32 mouse cellular contexts compared by ENCODE assay signal in genomic region chr2:30842615-30843014, GRCm38 (mm10). TPM values are rescaled to one million over a fixed set of nuclear protein-coding genes. Genes with fewer than 3 reads are reported as not detected.
A peak's percentile ranks its signal among the peaks of the same experiment; 100 is the strongest.
DNase-seq lines count a peak whose midpoint lies in the region; ATAC-seq and TF ChIP-seq lines count a peak whose summit lies in the region.
"Had no signal": no experiment of that assay in that cellular context is flagged by ENCODE, and none has a peak within 500 bp of the region (broad histone marks: within the 10 kb centered on the region; RNA-seq: fewer than 3 reads in every experiment).

No protein-coding gene starts in this region.

- H3K9me3 ChIP-seq in forebrain, embryonic 10.5 days: no peaks in the 10 kb centered on the region
- no peaks in the 10 kb centered on the region for H3K9me3 ChIP-seq in forebrain, postnatal 0 days (ENCODE audit: low read length)
- H3K9me3 ChIP-seq in heart, embryonic 14.5 days (ENCODE audit: control insufficient read depth, low read length): no peaks in the 10 kb centered on the region
- no peaks in the 10 kb centered on the region for H3K9me3 ChIP-seq in hindbrain, embryonic 13.5 days
- H3K9me3 ChIP-seq in hindbrain, postnatal 0 days (ENCODE audit: low read length): no peaks in the 10 kb centered on the region
- H3K9me3 ChIP-seq: forebrain, embryonic 15.5 days; intestine, embryonic 15.5 days; midbrain, embryonic 13.5 days had no signal

- no peak for TF ChIP-seq CTCF in forebrain, postnatal 0 days (IDR thresholded peaks at IDR 0.05; ENCODE audit: low read depth)
- no peak for TF ChIP-seq CTCF in hindbrain, postnatal 0 days (IDR thresholded peaks at IDR 0.05; ENCODE audit: low read depth)

- H3K27me3 ChIP-seq in forebrain, embryonic 10.5 days (ENCODE audit: poor library complexity, severe bottlenecking): peaks cover 50% of the 10 kb centered on the region
- peaks cover 24% of the 10 kb centered on the region for H3K27me3 ChIP-seq in forebrain, postnatal 0 days (ENCODE audit: insufficient read depth, low read length)
- peaks cover 7% of the 10 kb centered on the region; the same call in 1 of the 2 replicates for H3K27me3 ChIP-seq in heart, embryonic 14.5 days (ENCODE audit: control insufficient read depth, insufficient read depth, low read length)
- H3K27me3 ChIP-seq in hindbrain, embryonic 13.5 days: peaks cover 54% of the 10 kb centered on the region
- peaks cover 15% of the 10 kb centered on the region for H3K27me3 ChIP-seq in hindbrain, postnatal 0 days (ENCODE audit: insufficient read depth, low read length)

- no peaks in the 10 kb centered on the region for H3K36me3 ChIP-seq in forebrain, embryonic 10.5 days (replicated peaks)
- H3K36me3 ChIP-seq in forebrain, postnatal 0 days (ENCODE audit: insufficient read depth): no peaks in the 10 kb centered on the region
- H3K36me3 ChIP-seq in heart, embryonic 14.5 days (ENCODE audit: control insufficient read depth, insufficient read depth, low read length): no peaks in the 10 kb centered on the region
- H3K36me3 ChIP-seq in hindbrain, embryonic 13.5 days: no peaks in the 10 kb centered on the region
- no peaks in the 10 kb centered on the region for H3K36me3 ChIP-seq in hindbrain, postnatal 0 days (ENCODE audit: insufficient read depth, low read length)
- H3K36me3 ChIP-seq: forebrain, embryonic 15.5 days; intestine, embryonic 15.5 days; midbrain, embryonic 13.5 days had no signal

- H3K9ac ChIP-seq in forebrain, postnatal 0 days: no peak overlapping the region
- peak overlapping the region; percentile 58 for H3K9ac ChIP-seq in heart, embryonic 14.5 days (ENCODE audit: low read length)
- H3K9ac ChIP-seq in hindbrain, embryonic 13.5 days: peak overlapping the region; percentile 13; the same call in 1 of the 2 replicates
- no peak overlapping the region for H3K9ac ChIP-seq in hindbrain, postnatal 0 days (replicated peaks; ENCODE audit: low read length)
- H3K9ac ChIP-seq: forebrain, embryonic 15.5 days; intestine, embryonic 15.5 days; liver, embryonic 14.5 days; midbrain, embryonic 13.5 days had no signal

- 63% methylated on average over 10 of the region's 10 CpGs for WGBS in forebrain, embryonic 10.5 days
- WGBS in forebrain, postnatal 0 days: 56% methylated on average over 10 of the region's 10 CpGs
- 8% methylated on average over 10 of the region's 10 CpGs for WGBS in heart, embryonic 14.5 days
- 64% methylated on average over 10 of the region's 10 CpGs for WGBS in hindbrain, embryonic 13.5 days
- 62% methylated on average over 10 of the region's 10 CpGs for WGBS in hindbrain, postnatal 0 days

- H3K4me1 ChIP-seq in forebrain, embryonic 10.5 days: peaks cover 30% of the 10 kb centered on the region
- H3K4me1 ChIP-seq in forebrain, postnatal 0 days (ENCODE audit: insufficient read depth): no peaks in the 10 kb centered on the region
- H3K4me1 ChIP-seq in heart, embryonic 14.5 days (ENCODE audit: control insufficient read depth in 2 of 2, insufficient read depth in 2 of 2, low read length in 2 of 2): peaks cover 28 to 34% of the 10 kb centered on the region in 2 experiments
- H3K4me1 ChIP-seq in hindbrain, embryonic 13.5 days (replicated peaks): peaks cover 16% of the 10 kb centered on the region
- 0 out of 2 replicates have a peak, but pooled peaks cover 2% of the 10 kb centered on the region for H3K4me1 ChIP-seq in hindbrain, postnatal 0 days (ENCODE audit: insufficient read depth, low read length)

- no peak for DNase-seq in forebrain, embryonic 10.5 days (ENCODE audit: extremely low spot score, low spot score)
- no peak for DNase-seq in forebrain, postnatal 0 days
- no peak for DNase-seq in heart, postnatal 14 days
- no peak for DNase-seq in hindbrain, postnatal 0 days (ENCODE audit: low spot score)
- peak; percentile 47 for DNase-seq in yolk sac, embryonic 10.5 days (ENCODE audit: low spot score)
- DNase-seq in adrenal gland, postnatal 10 days: no peak
- DNase-seq: adrenal gland, postnatal 14 days; cerebellum, adult 11-12 months; cerebellum, adult 9-11 months; embryo, embryonic 11 days; gastrocnemius, adult 2 months; gastrocnemius, postnatal 36 days; heart, postnatal 10 days; kidney, adult 2 months; kidney, postnatal 36 days; liver; lung, adult 2 months; lung, postnatal 10 days; retina, postnatal 1 day; right cerebral cortex, postnatal 14 days; thymus, postnatal 14 days had no signal

- no peak overlapping the region for H3K4me3 ChIP-seq in forebrain, embryonic 10.5 days
- no peak overlapping the region for H3K4me3 ChIP-seq in forebrain, postnatal 0 days (ENCODE audit: low read depth, low read length)
- 0 out of 4 replicates have a peak overlapping the region, but pooled peaks of 1 of the 2 experiments have one; percentile 10 for H3K4me3 ChIP-seq in heart, embryonic 14.5 days (ENCODE audit: control insufficient read depth in 1 of 2, insufficient read depth in 1 of 2, low read depth in 1 of 2, low read length in 2 of 2)
- H3K4me3 ChIP-seq in hindbrain, embryonic 13.5 days: no peak overlapping the region
- no peak overlapping the region for H3K4me3 ChIP-seq in hindbrain, postnatal 0 days (ENCODE audit: low read length)
- H3K4me3 ChIP-seq: forebrain, embryonic 15.5 days; gastrocnemius, adult 2 months; intestine, embryonic 15.5 days; midbrain, embryonic 13.5 days had no signal

- 0 out of 2 replicates have a peak overlapping the region, but pooled peaks have one; percentile 30 for H3K27ac ChIP-seq in forebrain, embryonic 10.5 days
- no peak overlapping the region for H3K27ac ChIP-seq in forebrain, postnatal 0 days (ENCODE audit: low read depth, low read length)
- H3K27ac ChIP-seq in heart, embryonic 14.5 days (replicated peaks in 1 of 2; ENCODE audit: control insufficient read depth in 1 of 2, insufficient read depth in 1 of 2, low read depth in 2 of 2, low read length in 2 of 2): peak overlapping the region; percentile 80 to 89
- no peak overlapping the region for H3K27ac ChIP-seq in hindbrain, embryonic 13.5 days
- H3K27ac ChIP-seq in hindbrain, postnatal 0 days: no peak overlapping the region
- H3K27ac ChIP-seq: forebrain, embryonic 15.5 days; gastrocnemius, adult 2 months; intestine, embryonic 15.5 days; liver, embryonic 14.5 days; macrophage; midbrain, embryonic 13.5 days had no signal

- intact Hi-C loops in heart, postnatal 14 days (cut with DNase I): no loop called here

- no peak for ATAC-seq in forebrain, postnatal 0 days
- peak; percentile 59; the same call in 1 of the 2 replicates for ATAC-seq in heart, embryonic 14.5 days (ENCODE audit: insufficient number of reproducible peaks, insufficient read depth, low FRiP score, low read depth)
- ATAC-seq in hindbrain, embryonic 13.5 days (ENCODE audit: low FRiP score): no peak
- no peak for ATAC-seq in hindbrain, postnatal 0 days
- ATAC-seq: forebrain, embryonic 15.5 days; hindbrain, embryonic 16.5 days; intestine, embryonic 15.5 days; midbrain, embryonic 13.5 days had no signal

- H3K4me2 ChIP-seq in forebrain, postnatal 0 days (ENCODE audit: low read depth): no peak overlapping the region
- H3K4me2 ChIP-seq in heart, embryonic 14.5 days (ENCODE audit: low read length): peak overlapping the region; percentile 48
- no peak overlapping the region for H3K4me2 ChIP-seq in hindbrain, embryonic 13.5 days
- no peak overlapping the region for H3K4me2 ChIP-seq in hindbrain, postnatal 0 days (ENCODE audit: low read depth, low read length)
- H3K4me2 ChIP-seq: forebrain, embryonic 15.5 days; intestine, embryonic 15.5 days; midbrain, embryonic 13.5 days had no signal

RNA-seq across cellular contexts. Expression of gene Prrx2, which starts 7.8 kb away (rescaled TPM):
- 27.7 and 31.9 TPM in 2 replicates for polyA plus RNA-seq in forebrain, embryonic 10.5 days (2016; fragmentation: Nextera tagmentation; extraction: Ambion mirVana)
- 2.5 and 4.1 TPM in 2 replicates for total RNA-seq in forebrain, postnatal 0 days (2014; rRNA removed)
- 3.6 and 3.7 TPM in 2 replicates for polyA plus RNA-seq in forebrain, postnatal 0 days (2015; fragmentation: Nextera tagmentation; extraction: Ambion mirVana)
- polyA plus RNA-seq in heart, embryonic 14.5 days (2014; fragmentation: Nextera tagmentation; extraction: Ambion mirVana): 33.2 and 47.0 TPM in 2 replicates
- 1 to 10 TPM in 1 of 2 experiments, under 1 TPM in 1; 0.80 to 1.2 TPM for total RNA-seq in heart, postnatal 14 days (2021)
- 3.0 and 3.8 TPM in 2 replicates for polyA plus RNA-seq in hindbrain, embryonic 13.5 days (2015; fragmentation: Nextera tagmentation; extraction: Ambion mirVana)
- total RNA-seq in hindbrain, postnatal 0 days (2014; rRNA removed): 6.7 and 7.2 TPM in 2 replicates
- polyA plus RNA-seq in hindbrain, postnatal 0 days (2015; fragmentation: Nextera tagmentation; extraction: Ambion mirVana): 5.0 and 5.6 TPM in 2 replicates
- 1 to 10 TPM; 2.3 to 4.0 TPM for total RNA-seq in adrenal gland, postnatal 10 days (2021)
- total RNA-seq: CH12.LX; megakaryocyte-erythroid progenitor cell, adult 5-6 weeks; monocyte, adult 5-6 weeks had no signal
- polyA plus RNA-seq: macrophage had no signal

RNA-seq across cellular contexts. Expression of gene Asb6, which starts 12.5 kb away (rescaled TPM):
- 47.5 and 51.2 TPM in 2 replicates for polyA plus RNA-seq in forebrain, embryonic 10.5 days (2016; fragmentation: Nextera tagmentation; extraction: Ambion mirVana)
- 32.7 and 45.2 TPM in 2 replicates for total RNA-seq in forebrain, postnatal 0 days (2014; rRNA removed)
- 31.3 and 36.0 TPM in 2 replicates for polyA plus RNA-seq in forebrain, postnatal 0 days (2015; fragmentation: Nextera tagmentation; extraction: Ambion mirVana)
- polyA plus RNA-seq in heart, embryonic 14.5 days (2014; fragmentation: Nextera tagmentation; extraction: Ambion mirVana): 16.7 and 17.8 TPM in 2 replicates
- 1 to 10 TPM; 7.9 to 9.0 TPM for total RNA-seq in heart, postnatal 14 days (2021)
- 38.3 and 41.0 TPM in 2 replicates for polyA plus RNA-seq in hindbrain, embryonic 13.5 days (2015; fragmentation: Nextera tagmentation; extraction: Ambion mirVana)
- total RNA-seq in hindbrain, postnatal 0 days (2014; rRNA removed): 49.1 and 53.5 TPM in 2 replicates
- polyA plus RNA-seq in hindbrain, postnatal 0 days (2015; fragmentation: Nextera tagmentation; extraction: Ambion mirVana): 36.6 and 37.4 TPM in 2 replicates
- total RNA-seq in adrenal gland, postnatal 10 days (2021): 10 to 100 TPM; 17.2 to 19.6 TPM

RNA-seq across cellular contexts. Expression of gene Ntmt1, which starts 35.0 kb away (rescaled TPM):
- 124 and 131 TPM in 2 replicates for polyA plus RNA-seq in forebrain, embryonic 10.5 days (2016; fragmentation: Nextera tagmentation; extraction: Ambion mirVana)
- total RNA-seq in forebrain, postnatal 0 days (2014; rRNA removed): 87.6 and 105 TPM in 2 replicates
- polyA plus RNA-seq in forebrain, postnatal 0 days (2015; fragmentation: Nextera tagmentation; extraction: Ambion mirVana): 106 and 107 TPM in 2 replicates
- 84.2 and 84.9 TPM in 2 replicates for polyA plus RNA-seq in heart, embryonic 14.5 days (2014; fragmentation: Nextera tagmentation; extraction: Ambion mirVana)
- total RNA-seq in heart, postnatal 14 days (2021): 10 to 100 TPM; 30.0 to 34.5 TPM
- 108 and 115 TPM in 2 replicates for polyA plus RNA-seq in hindbrain, embryonic 13.5 days (2015; fragmentation: Nextera tagmentation; extraction: Ambion mirVana)
- 79.5 and 96.3 TPM in 2 replicates for total RNA-seq in hindbrain, postnatal 0 days (2014; rRNA removed)
- 95.9 and 99.6 TPM in 2 replicates for polyA plus RNA-seq in hindbrain, postnatal 0 days (2015; fragmentation: Nextera tagmentation; extraction: Ambion mirVana)
- total RNA-seq in adrenal gland, postnatal 10 days (2021): 10 to 100 TPM; 33.4 to 34.9 TPM

RNA-seq across cellular contexts. Expression of gene 1700001O22Rik, which starts 39.2 kb away (rescaled TPM):
- 3.3 and 4.8 TPM in 2 replicates for polyA plus RNA-seq in forebrain, embryonic 10.5 days (2016; fragmentation: Nextera tagmentation; extraction: Ambion mirVana)
- total RNA-seq in forebrain, postnatal 0 days (2014; rRNA removed): 0.77 and 1.8 TPM in 2 replicates
- 1.4 and 1.5 TPM in 2 replicates for polyA plus RNA-seq in forebrain, postnatal 0 days (2015; fragmentation: Nextera tagmentation; extraction: Ambion mirVana)
- polyA plus RNA-seq in heart, embryonic 14.5 days (2014; fragmentation: Nextera tagmentation; extraction: Ambion mirVana): 1.8 and 2.1 TPM in 2 replicates
- total RNA-seq in heart, postnatal 14 days (2021): 1 to 10 TPM in 1 of 2 experiments, under 1 TPM in 1; 0.57 to 1.0 TPM
- 1.7 and 2.4 TPM in 2 replicates for polyA plus RNA-seq in hindbrain, embryonic 13.5 days (2015; fragmentation: Nextera tagmentation; extraction: Ambion mirVana)
- total RNA-seq in hindbrain, postnatal 0 days (2014; rRNA removed): 0.75 and 2.4 TPM in 2 replicates
- polyA plus RNA-seq in hindbrain, postnatal 0 days (2015; fragmentation: Nextera tagmentation; extraction: Ambion mirVana): 1.8 and 2.6 TPM in 2 replicates
- 1 to 10 TPM in 1 of 2 experiments, under 1 TPM in 1; 0.96 to 1.2 TPM for total RNA-seq in adrenal gland, postnatal 10 days (2021)
- total RNA-seq: CH12.LX; monocyte, adult 5-6 weeks had no signal
- polyA plus RNA-seq: liver, embryonic 14.5 days; macrophage had no signal

Comparison
In these comparisons a context has a peak if more than half of its experiments do, and no peak if none do; other contexts are left out.
1. H3K27ac ChIP-seq: peak in forebrain, embryonic 10.5 days (single experiment) and heart, embryonic 14.5 days (2 of 2); none in forebrain, postnatal 0 days (single experiment), hindbrain, embryonic 13.5 days (single experiment) and hindbrain, postnatal 0 days (single experiment).
2. H3K9ac ChIP-seq: peak in heart, embryonic 14.5 days (single experiment) and hindbrain, embryonic 13.5 days (single experiment); none in forebrain, postnatal 0 days (single experiment) and hindbrain, postnatal 0 days (single experiment).